Mouse (Mus musculus): ENCODE data around the gene C1ra. TPM values are rescaled to one million over a fixed set of nuclear protein-coding genes. Genes with fewer than 3 reads are reported as not detected.

Gene C1ra
- 93.0 TPM for polyA plus RNA-seq (2014; fragmentation: Illumina TruSeq; extraction: RNeasy Lipid Tissue Mini Kit (QIAGEN cat#74804); ENCODE audit: low read depth, low replicate concordance)

GRCm38 (mm10) chr6:124512355-124512836, at the start of gene C1ra:
Gene C1ra, plus strand, starts transcription at chr6:124512405.

GRCm38 (mm10) chr6:124464305-124465271, 47.6 kb upstream of the C1ra start, which contains the start of gene Clstn3:
Gene Clstn3, minus strand, starts transcription at chr6:124464794.

GRCm38 (mm10) chr6:124492842-124493561, 19.2 kb upstream of the C1ra start, which contains the start of gene C1rl:
Gene C1rl, plus strand, starts transcription at chr6:124493113.

GRCm38 (mm10) chr6:124542284-124542683, 30.1 kb downstream of the C1ra start, which contains the start of gene C1s1:
Gene C1s1, minus strand, starts transcription at chr6:124542359.

GRCm38 (mm10) chr6:124570026-124570425, 57.8 kb downstream of the C1ra start, which contains the start of gene C1rb:
Gene C1rb, plus strand, starts transcription at chr6:124570294.

Other genes starting within 250 kb of the C1ra start
- 11.2 TPM for gene Cd163, start 207.7 kb upstream of the C1ra start, polyA plus RNA-seq (2014; fragmentation: Illumina TruSeq; extraction: RNeasy Lipid Tissue Mini Kit (QIAGEN cat#74804); ENCODE audit: low read depth, low replicate concordance)
- 20.9 TPM for gene Pex5, start 97.3 kb upstream of the C1ra start, polyA plus RNA-seq (2014; fragmentation: Illumina TruSeq; extraction: RNeasy Lipid Tissue Mini Kit (QIAGEN cat#74804); ENCODE audit: low read depth, low replicate concordance)
- gene Clstn3, start 47.6 kb upstream of the C1ra start, polyA plus RNA-seq (2014; fragmentation: Illumina TruSeq; extraction: RNeasy Lipid Tissue Mini Kit (QIAGEN cat#74804); ENCODE audit: low read depth, low replicate concordance): 0.13 TPM
- gene C1rl, start 19.3 kb upstream of the C1ra start, polyA plus RNA-seq (2014; fragmentation: Illumina TruSeq; extraction: RNeasy Lipid Tissue Mini Kit (QIAGEN cat#74804); ENCODE audit: low read depth, low replicate concordance): 26.1 TPM
- gene C1s1, start 30.0 kb downstream of the C1ra start, polyA plus RNA-seq (2014; fragmentation: Illumina TruSeq; extraction: RNeasy Lipid Tissue Mini Kit (QIAGEN cat#74804); ENCODE audit: low read depth, low replicate concordance): 437 TPM
- not detected for gene C1rb, start 57.9 kb downstream of the C1ra start, polyA plus RNA-seq (2014; fragmentation: Illumina TruSeq; extraction: RNeasy Lipid Tissue Mini Kit (QIAGEN cat#74804); ENCODE audit: low read depth, low replicate concordance)
- gene C1s2, start 123.7 kb downstream of the C1ra start, polyA plus RNA-seq (2014; fragmentation: Illumina TruSeq; extraction: RNeasy Lipid Tissue Mini Kit (QIAGEN cat#74804); ENCODE audit: low read depth, low replicate concordance): not detected
- 44.0 TPM for gene Lpcat3, start 150.6 kb downstream of the C1ra start, polyA plus RNA-seq (2014; fragmentation: Illumina TruSeq; extraction: RNeasy Lipid Tissue Mini Kit (QIAGEN cat#74804); ENCODE audit: low read depth, low replicate concordance)
- gene Emg1, start 199.8 kb downstream of the C1ra start, polyA plus RNA-seq (2014; fragmentation: Illumina TruSeq; extraction: RNeasy Lipid Tissue Mini Kit (QIAGEN cat#74804); ENCODE audit: low read depth, low replicate concordance): 22.3 TPM
- gene Phb2, start 199.9 kb downstream of the C1ra start, polyA plus RNA-seq (2014; fragmentation: Illumina TruSeq; extraction: RNeasy Lipid Tissue Mini Kit (QIAGEN cat#74804); ENCODE audit: low read depth, low replicate concordance): 46.9 TPM
- gene Ptpn6, start 226.3 kb downstream of the C1ra start, polyA plus RNA-seq (2014; fragmentation: Illumina TruSeq; extraction: RNeasy Lipid Tissue Mini Kit (QIAGEN cat#74804); ENCODE audit: low read depth, low replicate concordance): 3.8 TPM
- 7.5 TPM for gene Grcc10, start 229.0 kb downstream of the C1ra start, polyA plus RNA-seq (2014; fragmentation: Illumina TruSeq; extraction: RNeasy Lipid Tissue Mini Kit (QIAGEN cat#74804); ENCODE audit: low read depth, low replicate concordance)
- not detected for gene Gm45234, start 243.6 kb downstream of the C1ra start, polyA plus RNA-seq (2014; fragmentation: Illumina TruSeq; extraction: RNeasy Lipid Tissue Mini Kit (QIAGEN cat#74804); ENCODE audit: low read depth, low replicate concordance)
- gene Atn1, start 244.1 kb downstream of the C1ra start, polyA plus RNA-seq (2014; fragmentation: Illumina TruSeq; extraction: RNeasy Lipid Tissue Mini Kit (QIAGEN cat#74804); ENCODE audit: low read depth, low replicate concordance): 0.56 TPM

Measured in liver, adult 10 weeks (tissue).